Mouse (Mus musculus): ENCODE results near the gene Pmp22.

The Pmp22 gene

GRCm38 (mm10) chr11:63128784-63129183 lies at the start of gene Pmp22:
TSS of gene Pmp22 (plus strand) at chr11:63128982.
- no peak for DNase-seq (ENCODE audit: low read depth, low spot score)

- DNase-seq (ENCODE audit: low read depth, low spot score) = no peak
Measured at GRCm38 (mm10) chr11:63084536-63084935, 44.2 kb upstream of the Pmp22 start.

GRCm38 (mm10) chr11:63088672-63089071 lies 40.1 kb upstream of the Pmp22 start:
- no peak for DNase-seq (ENCODE audit: low read depth, low spot score)

GRCm38 (mm10) chr11:63090210-63090609 lies 38.6 kb upstream of the Pmp22 start:
- no peak for DNase-seq (ENCODE audit: low read depth, low spot score)

- DNase-seq (ENCODE audit: low read depth, low spot score) = no peak
Measured at GRCm38 (mm10) chr11:63090986-63091385, 37.8 kb upstream of the Pmp22 start.

GRCm38 (mm10) chr11:63092271-63092670 lies 36.5 kb upstream of the Pmp22 start:
- no peak for DNase-seq (ENCODE audit: low read depth, low spot score)

- DNase-seq (ENCODE audit: low read depth, low spot score) = no peak
Measured at GRCm38 (mm10) chr11:63093601-63094000, 35.2 kb upstream of the Pmp22 start.

GRCm38 (mm10) chr11:63094496-63094895 lies 34.3 kb upstream of the Pmp22 start:
- no peak for DNase-seq (ENCODE audit: low read depth, low spot score)

- no peak for DNase-seq (ENCODE audit: low read depth, low spot score)
Measured at GRCm38 (mm10) chr11:63098016-63098415, 30.8 kb upstream of the Pmp22 start.

- no peak for DNase-seq (ENCODE audit: low read depth, low spot score)
Measured at GRCm38 (mm10) chr11:63099390-63099789, 29.4 kb upstream of the Pmp22 start.

GRCm38 (mm10) chr11:63103256-63103655 lies 25.5 kb upstream of the Pmp22 start:
- DNase-seq (ENCODE audit: low read depth, low spot score) = no peak

- DNase-seq (ENCODE audit: low read depth, low spot score) = no peak
Measured at GRCm38 (mm10) chr11:63104026-63104425, 24.8 kb upstream of the Pmp22 start.

- DNase-seq (ENCODE audit: low read depth, low spot score) = no peak
Measured at GRCm38 (mm10) chr11:63109230-63109775, 19.5 kb upstream of the Pmp22 start.

- DNase-seq (ENCODE audit: low read depth, low spot score) = no peak
Measured at GRCm38 (mm10) chr11:63110329-63110728, 18.5 kb upstream of the Pmp22 start.

GRCm38 (mm10) chr11:63114807-63115641 lies 13.8 kb upstream of the Pmp22 start:
- no peak for DNase-seq (ENCODE audit: low read depth, low spot score)

- DNase-seq (ENCODE audit: low read depth, low spot score) = no peak
Measured at GRCm38 (mm10) chr11:63116652-63117051, 12.1 kb upstream of the Pmp22 start.

- no peak for DNase-seq (ENCODE audit: low read depth, low spot score)
Measured at GRCm38 (mm10) chr11:63117266-63117665, 11.5 kb upstream of the Pmp22 start.

GRCm38 (mm10) chr11:63119791-63120190 lies 9.0 kb upstream of the Pmp22 start:
- DNase-seq (ENCODE audit: low read depth, low spot score) = no peak

- no peak for DNase-seq (ENCODE audit: low read depth, low spot score)
Measured at GRCm38 (mm10) chr11:63122249-63122648, 6.5 kb upstream of the Pmp22 start.

GRCm38 (mm10) chr11:63122776-63123350 lies 5.9 kb upstream of the Pmp22 start:
- DNase-seq (ENCODE audit: low read depth, low spot score) = no peak

GRCm38 (mm10) chr11:63124316-63124715 lies 4.5 kb upstream of the Pmp22 start:
- DNase-seq (ENCODE audit: low read depth, low spot score) = peak; percentile 37

GRCm38 (mm10) chr11:63125832-63126456 lies 2.8 kb upstream of the Pmp22 start:
- DNase-seq (ENCODE audit: low read depth, low spot score) = no peak
